Mouse (Mus musculus): ENCODE data around the gene Tmem189. TPM values are rescaled to one million over a fixed set of nuclear protein-coding genes. Genes with fewer than 3 reads are reported as not detected.

Gene Tmem189
- polyA plus RNA-seq, 1 experiment from 2014 or later, result 40.1 TPM

GRCm38 (mm10) chr2:167688126-167688497 lies 1.5 kb downstream of the Tmem189 start:
- peak; percentile 39; the same call in 1 of the 2 replicates for ATAC-seq (ENCODE audit: low FRiP score, low read depth)
- Histone ChIP-seq H3K4me3 (peak overlapping the region; percentile 73), H3K4me1 (peaks cover 16% of the 10 kb centered on the region), H3K9ac (no peak overlapping the region), H3K9me3 (no peaks in the 10 kb centered on the region), H3K4me2 (replicated peaks) (peak overlapping the region; percentile 96), H3K36me3 (no peaks in the 10 kb centered on the region), H3K27ac (no peak overlapping the region), H3K27me3 (peaks cover 61% of the 10 kb centered on the region)
- 24% methylated on average over 12 of the region's 12 CpGs for WGBS

DNA sequence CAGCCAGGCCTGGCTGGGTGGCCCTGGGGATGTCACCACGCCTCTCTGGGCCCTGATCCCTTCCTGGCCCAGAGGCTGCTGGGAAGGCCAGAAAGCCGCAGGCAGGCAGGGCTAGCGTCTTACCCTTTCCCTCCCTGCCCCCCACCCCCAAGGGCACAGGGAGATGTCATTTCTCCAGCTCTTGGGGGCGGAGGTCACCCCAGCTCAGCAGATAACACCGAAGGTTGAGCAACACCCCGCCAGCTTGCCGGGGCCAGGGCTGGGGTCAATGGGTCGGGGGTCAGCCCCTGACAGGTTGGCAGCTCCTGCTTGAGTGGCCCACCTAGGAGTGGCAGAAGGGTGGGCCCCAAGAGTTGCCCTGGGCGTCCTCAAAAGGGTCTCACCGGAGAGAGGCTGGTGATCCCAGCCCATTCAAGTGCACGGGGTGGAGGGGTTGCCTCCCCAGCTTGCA lies 1.9 kb downstream of the Tmem189 start:
- Histone ChIP-seq H3K4me3 (no peak overlapping the region), H3K9me3 (no peaks in the 10 kb centered on the region), H3K27ac (no peak overlapping the region), H3K4me2 (replicated peaks) (no peak overlapping the region), H3K9ac (no peak overlapping the region), H3K4me1 (peaks cover 16% of the 10 kb centered on the region), H3K36me3 (no peaks in the 10 kb centered on the region), H3K27me3 (peaks cover 61% of the 10 kb centered on the region)
- no peak for ATAC-seq (ENCODE audit: low FRiP score, low read depth)
- 58% methylated on average over 11 of the region's 11 CpGs for WGBS

- peaks cover 16% of the 10 kb centered on the region for H3K4me1 ChIP-seq
- 88% methylated on average over 4 of the region's 4 CpGs for WGBS
- no peaks in the 10 kb centered on the region for H3K9me3 ChIP-seq
- H3K36me3 ChIP-seq, result no peaks in the 10 kb centered on the region
- H3K27ac ChIP-seq, result no peak overlapping the region
- no peak overlapping the region for H3K4me3 ChIP-seq
- no peak overlapping the region for H3K4me2 ChIP-seq (replicated peaks)
- H3K9ac ChIP-seq, result no peak overlapping the region
- ATAC-seq (ENCODE audit: low FRiP score, low read depth), result no peak
- H3K27me3 ChIP-seq, result peaks cover 57% of the 10 kb centered on the region
Measured at GRCm38 (mm10) chr2:167687250-167687586, 2.4 kb downstream of the Tmem189 start.

DNA sequence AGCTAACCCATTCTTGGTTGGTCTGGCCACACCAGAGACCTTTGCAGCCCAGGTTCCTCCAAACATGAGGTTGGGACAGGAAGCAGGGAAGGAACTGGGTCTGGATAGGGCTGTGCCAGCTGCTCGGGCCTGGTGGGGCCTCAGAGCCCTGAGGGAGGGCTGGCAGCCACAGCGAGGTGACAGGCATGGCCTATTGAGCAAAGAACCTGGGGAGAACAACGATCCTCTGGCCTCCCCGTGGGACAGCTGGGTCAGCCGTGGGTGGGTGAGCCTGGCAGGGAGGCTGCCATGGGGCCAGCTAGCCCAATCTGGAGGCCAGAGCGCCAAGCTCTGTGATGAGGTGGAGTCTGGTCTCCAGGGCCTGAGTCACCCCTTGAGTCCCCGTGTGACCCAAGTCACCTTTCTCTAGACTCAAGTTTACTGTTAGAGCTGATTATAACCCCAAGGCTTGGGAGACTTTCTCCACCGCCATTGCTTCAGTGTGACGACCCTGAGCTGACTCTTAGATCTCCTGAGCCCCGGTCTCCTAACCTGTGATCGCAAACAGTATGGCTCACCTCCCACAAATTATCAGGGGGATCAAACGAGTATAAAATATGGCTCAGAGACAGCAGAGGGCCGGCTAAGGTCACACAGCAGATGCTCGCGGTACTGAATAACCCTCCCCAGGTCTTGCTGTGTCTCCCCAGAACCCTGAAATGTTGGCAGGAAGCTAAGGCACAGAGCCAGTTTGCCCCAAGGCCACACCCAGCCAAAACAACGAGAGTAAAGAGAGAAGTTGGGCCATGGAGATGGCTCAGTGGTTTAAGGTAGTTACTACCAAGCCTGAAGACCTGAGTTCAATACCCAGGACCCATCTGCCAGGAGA lies 3.0 kb downstream of the Tmem189 start:
- Histone ChIP-seq H3K9me3 (no peaks in the 10 kb centered on the region), H3K4me3 (no peak overlapping the region), H3K27ac (no peak overlapping the region), H3K4me2 (replicated peaks) (no peak overlapping the region), H3K9ac (no peak overlapping the region), H3K4me1 (peaks cover 16% of the 10 kb centered on the region), H3K36me3 (no peaks in the 10 kb centered on the region), H3K27me3 (peaks cover 51% of the 10 kb centered on the region)
- 73% methylated on average over 16 of the region's 16 CpGs for WGBS
- ATAC-seq (ENCODE audit: low FRiP score, low read depth), result no peak

DNA sequence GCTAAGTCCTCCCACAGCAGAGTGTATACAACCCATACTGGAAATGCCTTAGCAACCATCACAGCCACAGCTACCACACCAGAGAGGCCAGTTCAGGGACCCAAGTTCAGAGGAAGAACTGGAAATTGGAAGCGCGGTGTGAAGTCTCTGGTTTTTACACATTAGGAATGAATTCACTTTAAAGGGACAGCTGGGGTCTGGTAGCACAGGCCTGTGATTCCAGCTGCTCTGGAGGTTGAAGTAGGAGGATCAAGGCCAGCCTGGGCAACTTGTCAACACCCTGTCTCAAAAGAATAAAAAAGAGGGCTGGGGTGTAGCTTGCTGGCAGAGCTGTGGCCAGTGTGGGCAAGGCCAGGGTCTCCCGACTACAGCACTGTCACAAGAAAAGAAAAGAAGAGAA lies 3.8 kb downstream of the Tmem189 start:
- peaks cover 14% of the 10 kb centered on the region for H3K4me1 ChIP-seq
- no peaks in the 10 kb centered on the region for H3K36me3 ChIP-seq
- H3K27me3 ChIP-seq, result peaks cover 44% of the 10 kb centered on the region
- no peak for ATAC-seq (ENCODE audit: low FRiP score, low read depth)
- H3K9ac ChIP-seq, result no peak overlapping the region
- H3K9me3 ChIP-seq, result no peaks in the 10 kb centered on the region
- no peak overlapping the region for H3K27ac ChIP-seq
- H3K4me2 ChIP-seq (replicated peaks), result no peak overlapping the region
- WGBS, result 85% methylated on average over 3 of the region's 3 CpGs
- no peak overlapping the region for H3K4me3 ChIP-seq

GRCm38 (mm10) chr2:167685137-167685536 lies 4.5 kb downstream of the Tmem189 start:
- WGBS, result 4% methylated on average over 8 of the region's 8 CpGs
- Histone ChIP-seq H3K4me1 (peaks cover 8% of the 10 kb centered on the region), H3K9me3 (no peaks in the 10 kb centered on the region), H3K4me3 (no peak overlapping the region), H3K36me3 (no peaks in the 10 kb centered on the region), H3K27me3 (peaks cover 37% of the 10 kb centered on the region), H3K27ac (no peak overlapping the region), H3K9ac (no peak overlapping the region), H3K4me2 (replicated peaks) (no peak overlapping the region)
- no peak for ATAC-seq (ENCODE audit: low FRiP score, low read depth)

DNA sequence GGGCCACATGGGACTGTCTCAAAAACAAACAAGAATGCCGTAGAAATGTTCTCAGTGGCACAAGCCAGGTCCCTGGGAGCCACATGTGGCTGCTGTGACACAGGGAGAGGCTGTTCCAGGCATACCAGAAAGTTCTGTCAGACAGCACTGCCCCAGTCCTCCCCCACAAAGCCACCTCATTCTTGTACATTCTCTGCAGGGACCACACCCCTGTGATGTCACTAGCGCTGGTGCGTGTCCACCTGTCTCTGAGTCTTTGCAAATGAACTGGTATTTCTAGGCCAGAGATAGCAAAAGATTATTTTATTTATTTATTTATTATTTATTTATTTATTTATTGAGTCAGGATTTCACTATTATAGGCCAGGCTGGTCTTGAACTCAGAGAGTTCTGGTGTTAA lies 5.9 kb downstream of the Tmem189 start:
- no peak overlapping the region for H3K4me3 ChIP-seq
- 71% methylated on average over 3 of the region's 3 CpGs for WGBS
- no peak for ATAC-seq (ENCODE audit: low FRiP score, low read depth)
- no peaks in the 10 kb centered on the region for H3K36me3 ChIP-seq
- no peak overlapping the region for H3K27ac ChIP-seq
- H3K4me2 ChIP-seq (replicated peaks), result no peak overlapping the region
- H3K27me3 ChIP-seq, result peaks cover 28% of the 10 kb centered on the region
- H3K4me1 ChIP-seq, result no peaks in the 10 kb centered on the region
- H3K9ac ChIP-seq, result no peak overlapping the region
- no peaks in the 10 kb centered on the region for H3K9me3 ChIP-seq

- no peak for ATAC-seq (ENCODE audit: low FRiP score, low read depth)
- Histone ChIP-seq H3K36me3 (no peaks in the 10 kb centered on the region), H3K4me2 (replicated peaks) (no peak overlapping the region), H3K4me1 (no peaks in the 10 kb centered on the region), H3K27ac (no peak overlapping the region), H3K9me3 (no peaks in the 10 kb centered on the region), H3K27me3 (peaks cover 4% of the 10 kb centered on the region; the same call in 1 of the 2 replicates), H3K9ac (no peak overlapping the region), H3K4me3 (no peak overlapping the region)
- WGBS, result 54% methylated on average over 5 of the region's 5 CpGs
Measured at GRCm38 (mm10) chr2:167680657-167681056, 9.0 kb downstream of the Tmem189 start.

GRCm38 (mm10) chr2:167679902-167680430 lies 9.7 kb downstream of the Tmem189 start:
- WGBS, result 3% methylated on average over 13 of the region's 13 CpGs
- ATAC-seq (ENCODE audit: low FRiP score, low read depth), result peak; percentile 78
- Histone ChIP-seq H3K4me2 (replicated peaks) (no peak overlapping the region), H3K27me3 (no peaks in the 10 kb centered on the region), H3K36me3 (no peaks in the 10 kb centered on the region), H3K27ac (no peak overlapping the region), H3K4me1 (no peaks in the 10 kb centered on the region), H3K9ac (no peak overlapping the region), H3K4me3 (no peak overlapping the region), H3K9me3 (no peaks in the 10 kb centered on the region)

DNA sequence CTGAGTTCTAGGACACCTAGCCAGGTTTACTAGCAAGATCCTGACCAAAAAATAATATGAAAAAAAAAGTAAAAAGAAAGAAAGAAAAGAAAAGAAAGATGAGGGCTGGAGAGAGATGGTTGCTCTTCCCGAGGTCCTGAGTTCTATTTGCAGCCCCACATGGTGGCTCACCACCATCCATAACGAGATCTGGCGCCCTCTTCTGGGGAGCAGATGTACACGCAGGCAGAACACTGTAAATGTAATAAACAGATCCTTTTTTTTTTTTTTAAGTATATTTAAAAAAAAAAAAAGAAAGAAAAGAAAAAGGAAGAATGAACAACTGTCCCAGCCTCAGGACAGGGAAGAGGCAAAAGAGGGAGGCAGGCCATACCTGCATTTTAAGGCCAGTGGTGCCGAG lies 11.0 kb downstream of the Tmem189 start:
- Histone ChIP-seq H3K4me2 (replicated peaks) (no peak overlapping the region), H3K36me3 (no peaks in the 10 kb centered on the region), H3K4me1 (no peaks in the 10 kb centered on the region), H3K27me3 (no peaks in the 10 kb centered on the region), H3K9me3 (no peaks in the 10 kb centered on the region), H3K4me3 (no peak overlapping the region), H3K9ac (no peak overlapping the region), H3K27ac (no peak overlapping the region)
- WGBS, result 46% methylated on average over 5 of the region's 5 CpGs
- no peak for ATAC-seq (ENCODE audit: low FRiP score, low read depth)

GRCm38 (mm10) chr2:167675120-167675909 lies 14.3 kb downstream of the Tmem189 start:
- H3K9me3 ChIP-seq, result no peaks in the 10 kb centered on the region
- H3K27me3 ChIP-seq, result no peaks in the 10 kb centered on the region
- H3K9ac ChIP-seq, result no peak overlapping the region
- no peaks in the 10 kb centered on the region for H3K36me3 ChIP-seq
- no peak overlapping the region for H3K4me2 ChIP-seq (replicated peaks)
- no peak overlapping the region for H3K27ac ChIP-seq
- no peak overlapping the region for H3K4me3 ChIP-seq
- H3K4me1 ChIP-seq, result no peaks in the 10 kb centered on the region
- 42% methylated on average over 14 of the region's 14 CpGs for WGBS
- ATAC-seq (ENCODE audit: low FRiP score, low read depth), result no peak

DNA sequence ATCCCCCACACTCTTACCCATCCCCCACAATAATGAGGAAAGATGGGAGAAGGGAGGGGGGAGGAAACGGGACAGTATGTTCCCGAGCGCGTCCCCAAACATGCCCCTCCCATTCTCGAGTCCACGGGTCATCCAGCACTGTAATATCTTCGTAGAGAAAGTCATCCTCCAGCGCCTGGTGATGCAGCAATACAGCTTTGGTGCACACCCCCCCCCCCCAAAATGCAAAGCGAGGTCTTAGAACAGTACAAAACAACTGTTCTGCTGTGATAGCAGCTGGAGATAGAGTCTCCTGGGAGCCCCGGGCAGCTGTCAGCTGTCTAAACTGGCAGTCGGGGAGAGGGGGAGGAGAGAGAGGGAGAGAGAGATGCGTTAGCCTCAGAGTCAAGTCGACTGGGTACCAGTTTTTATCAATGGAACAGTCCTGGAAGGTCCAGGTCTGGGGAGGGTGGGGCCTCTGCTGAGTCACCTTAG lies 17.4 kb downstream of the Tmem189 start:
- no peak overlapping the region for H3K9ac ChIP-seq
- no peaks in the 10 kb centered on the region for H3K27me3 ChIP-seq
- 47% methylated on average over 13 of the region's 13 CpGs for WGBS
- no peak overlapping the region for H3K27ac ChIP-seq
- H3K4me1 ChIP-seq, result no peaks in the 10 kb centered on the region
- H3K4me3 ChIP-seq, result no peak overlapping the region
- H3K9me3 ChIP-seq, result no peaks in the 10 kb centered on the region
- H3K4me2 ChIP-seq (replicated peaks), result no peak overlapping the region
- H3K36me3 ChIP-seq, result no peaks in the 10 kb centered on the region
- ATAC-seq (ENCODE audit: low FRiP score, low read depth), result peak; percentile 66
